Mouse (Mus musculus): Measurements from ENCODE around the gene Gm7173. TPM values are rescaled to one million over a fixed set of nuclear protein-coding genes. Genes with fewer than 3 reads are reported as not detected.
A peak's percentile ranks its signal among the peaks of the same experiment; 100 is the strongest.

The Gm7173 gene
- polyA plus RNA-seq (2014; fragmentation: Nextera tagmentation; extraction: Ambion mirVana) = 0.17 and 0.25 TPM in 2 replicates

- Histone ChIP-seq H3K27ac (ENCODE audit: low read depth, low read length) (no peak within 1 kb of the TSS), H3K27me3 (ENCODE audit: control insufficient read depth, insufficient read depth, low read length) (no peaks in the 10 kb centered on the region), H3K36me3 (ENCODE audit: control insufficient read depth, insufficient read depth, low read length) (no peaks in the 10 kb centered on the region), H3K4me3 (ENCODE audit: low read depth, low read length) (peak within 1 kb of the TSS; percentile 39), H3K4me1 (ENCODE audit: control insufficient read depth, insufficient read depth, low read length) (no peaks in the 10 kb centered on the region), H3K9ac (ENCODE audit: low read depth, low read length) (peak within 1 kb of the TSS; percentile 49; the same call in 1 of the 2 replicates), H3K9me3 (replicated peaks; ENCODE audit: control insufficient read depth, low read length) (no peaks in the 10 kb centered on the region), H3K4me2 (peak within 1 kb of the TSS; percentile 58)
- WGBS (ENCODE audit: insufficient replicate concordance) = 18% methylated on average over 23 of the region's 23 CpGs
- ATAC-seq (replicated peaks; ENCODE audit: insufficient number of reproducible peaks, low FRiP score, low TSS enrichment) = no peak; the same call in 1 of the 2 replicates
Observed at GRCm38 (mm10) chrX:79516977-79517645, at the start of gene Gm7173. Gene Gm7173, minus strand, starts transcription at chrX:79517285.

GRCm38 (mm10) chrX:79517646-79518016, 546 bp upstream of the Gm7173 start:
- Histone ChIP-seq H3K36me3 (ENCODE audit: control insufficient read depth, insufficient read depth, low read length) (no peaks in the 10 kb centered on the region), H3K27ac (ENCODE audit: low read depth, low read length) (no peak overlapping the region), H3K4me3 (ENCODE audit: low read depth, low read length) (peak overlapping the region; percentile 39), H3K9me3 (replicated peaks; ENCODE audit: control insufficient read depth, low read length) (no peaks in the 10 kb centered on the region), H3K4me1 (ENCODE audit: control insufficient read depth, insufficient read depth, low read length) (no peaks in the 10 kb centered on the region), H3K4me2 (peak overlapping the region; percentile 58), H3K27me3 (ENCODE audit: control insufficient read depth, insufficient read depth, low read length) (no peaks in the 10 kb centered on the region), H3K9ac (ENCODE audit: low read depth, low read length) (peak overlapping the region; percentile 49; the same call in 1 of the 2 replicates)
- WGBS (ENCODE audit: insufficient replicate concordance) = 68% methylated on average over 1 of the region's 1 CpGs
- no peak for ATAC-seq (replicated peaks; ENCODE audit: insufficient number of reproducible peaks, low FRiP score, low TSS enrichment)

- H3K9me3 ChIP-seq (replicated peaks; ENCODE audit: control insufficient read depth, low read length) = no peaks in the 10 kb centered on the region
- no peak for ATAC-seq (replicated peaks; ENCODE audit: insufficient number of reproducible peaks, low FRiP score, low TSS enrichment)
- H3K27ac ChIP-seq (ENCODE audit: low read depth, low read length) = no peak overlapping the region
- H3K4me1 ChIP-seq (ENCODE audit: control insufficient read depth, insufficient read depth, low read length) = no peaks in the 10 kb centered on the region
- no peak overlapping the region for H3K9ac ChIP-seq (ENCODE audit: low read depth, low read length)
- no peaks in the 10 kb centered on the region for H3K36me3 ChIP-seq (ENCODE audit: control insufficient read depth, insufficient read depth, low read length)
- no peaks in the 10 kb centered on the region for H3K27me3 ChIP-seq (ENCODE audit: control insufficient read depth, insufficient read depth, low read length)
- no peak overlapping the region for H3K4me3 ChIP-seq (ENCODE audit: low read depth, low read length)
- no peak overlapping the region for H3K4me2 ChIP-seq
Observed at GRCm38 (mm10) chrX:79316790-79317189, 200.3 kb downstream of the Gm7173 start.

Other genes with a start within 250 kb of the Gm7173 start
- 0.21 and 0.42 TPM in 2 replicates for gene Mageb16, start 154.2 kb upstream of the Gm7173 start, polyA plus RNA-seq (2014; fragmentation: Nextera tagmentation; extraction: Ambion mirVana)

Data from heart, embryonic 11.5 days (tissue).